Mouse (Mus musculus): ENCODE results near the gene Rrm2. TPM values are rescaled to one million over a fixed set of nuclear protein-coding genes. Genes with fewer than 3 reads are reported as not detected.
A peak's percentile ranks its signal among the peaks of the same experiment; 100 is the strongest.

The Rrm2 gene
- polyA plus RNA-seq, 1 experiment from 2014 or later, result 586 TPM

DNA sequence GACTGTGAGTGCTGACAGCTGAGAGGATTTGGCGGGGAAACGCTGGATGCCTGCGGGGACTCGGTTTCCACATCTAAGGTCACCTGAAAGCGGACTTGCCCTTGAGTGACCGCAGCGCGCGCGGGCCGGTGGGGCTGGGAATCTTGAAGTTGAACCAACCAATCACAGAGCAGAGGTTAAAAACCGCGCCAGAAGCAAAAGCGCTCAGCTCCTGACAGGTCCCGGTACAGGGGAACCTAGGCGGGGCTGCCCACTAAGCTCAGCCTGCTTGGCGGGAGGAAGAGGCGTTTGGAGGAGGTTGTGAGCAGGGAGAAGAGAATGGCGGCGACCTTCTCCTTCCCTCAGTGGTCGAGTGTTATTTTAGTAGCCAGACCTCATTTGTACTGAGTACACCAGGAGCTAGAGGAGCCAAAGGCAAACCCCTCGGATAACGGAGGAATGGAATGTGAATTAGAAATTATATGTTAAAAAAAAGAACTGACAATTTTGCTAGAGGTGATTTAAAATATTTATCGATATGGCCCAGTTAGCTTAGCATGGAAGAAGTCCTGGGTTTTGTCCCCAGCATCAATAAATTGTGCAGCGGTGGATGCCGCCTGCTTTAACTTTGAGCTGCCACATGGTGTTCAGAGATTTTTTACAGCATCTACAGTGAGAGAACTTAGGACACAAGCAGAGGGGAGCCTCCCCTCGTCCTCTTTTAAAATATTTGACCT lies 1.1 kb upstream of the Rrm2 start:
- DNase-seq (peak; percentile 85), ATAC-seq (ENCODE audit: low read depth) (peak; percentile 70)
- whole genome bisulfite sequencing (ENCODE audit: insufficient replicate concordance), result under 1% methylated on average over 27 of the region's 27 CpGs
- Histone ChIP-seq H3K4me1 (replicated peaks) (peaks cover 78% of the 10 kb centered on the region), H3K4me2 (peak overlapping the region; percentile 82), H3K36me3 (peaks cover 35% of the 10 kb centered on the region), H3K9ac (peak overlapping the region; percentile 88), H3K4me3 (replicated peaks) (peak overlapping the region; percentile 79), H3K9me3 (replicated peaks) (no peaks in the 10 kb centered on the region), H3K27ac (peak overlapping the region; percentile 92), H3K27me3 (no peaks in the 10 kb centered on the region)

- H3K36me3 ChIP-seq, result peaks cover 40% of the 10 kb centered on the region
- H3K4me2 ChIP-seq, result peak overlapping the region; percentile 82
- WGBS (ENCODE audit: insufficient replicate concordance), result under 1% methylated on average over 9 of the region's 9 CpGs
- peak overlapping the region; percentile 79 for H3K4me3 ChIP-seq (replicated peaks)
- H3K27ac ChIP-seq, result peak overlapping the region; percentile 92
- H3K27me3 ChIP-seq, result no peaks in the 10 kb centered on the region
- no peaks in the 10 kb centered on the region for H3K9me3 ChIP-seq (replicated peaks)
- ATAC-seq (ENCODE audit: low read depth), result no peak
- DNase-seq, result no peak
- peak overlapping the region; percentile 88 for H3K9ac ChIP-seq
- peaks cover 78% of the 10 kb centered on the region for H3K4me1 ChIP-seq (replicated peaks)
These were observed 600 bp upstream of the Rrm2 start for GRCm38 (mm10) chr12:24707480-24707802.

DNA sequence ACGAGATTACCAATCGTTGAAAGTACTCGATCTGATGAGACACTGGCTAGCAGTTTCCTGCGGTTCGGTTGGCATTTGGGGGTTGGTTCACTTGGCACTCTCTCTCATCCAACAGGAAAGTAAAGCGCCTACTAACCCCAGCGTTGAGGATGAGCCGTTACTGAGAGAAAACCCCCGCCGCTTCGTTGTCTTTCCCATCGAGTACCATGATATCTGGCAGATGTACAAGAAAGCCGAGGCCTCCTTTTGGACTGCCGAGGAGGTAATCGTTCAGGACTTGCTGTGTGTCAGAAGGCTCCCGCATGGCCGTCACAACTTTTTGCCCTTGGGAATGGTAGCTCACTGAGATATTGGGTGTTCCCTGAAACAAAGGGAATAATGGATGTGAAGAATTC lies 780 bp downstream of the Rrm2 start:
- Histone ChIP-seq H3K4me1 (replicated peaks) (peaks cover 78% of the 10 kb centered on the region), H3K4me3 (replicated peaks) (peak overlapping the region; percentile 79), H3K9me3 (replicated peaks) (no peaks in the 10 kb centered on the region), H3K27me3 (no peaks in the 10 kb centered on the region), H3K36me3 (peaks cover 53% of the 10 kb centered on the region), H3K27ac (peak overlapping the region; percentile 90), H3K9ac (peak overlapping the region; percentile 88), H3K4me2 (peak overlapping the region; percentile 82)
- DNase-seq, result no peak
- no peak for ATAC-seq (ENCODE audit: low read depth)
- WGBS (ENCODE audit: insufficient replicate concordance), result 1% methylated on average over 17 of the region's 17 CpGs

GRCm38 (mm10) chr12:24709409-24709808 lies 1.4 kb downstream of the Rrm2 start:
- Histone ChIP-seq H3K27ac (peak overlapping the region; percentile 90), H3K27me3 (no peaks in the 10 kb centered on the region), H3K4me3 (replicated peaks) (peak overlapping the region; percentile 79), H3K4me1 (replicated peaks) (peaks cover 76% of the 10 kb centered on the region), H3K9me3 (replicated peaks) (no peaks in the 10 kb centered on the region), H3K36me3 (peaks cover 56% of the 10 kb centered on the region), H3K4me2 (peak overlapping the region; percentile 82), H3K9ac (peak overlapping the region; percentile 88)
- no peak for DNase-seq
- 7% methylated on average over 6 of the region's 6 CpGs for WGBS (ENCODE audit: insufficient replicate concordance)
- no peak for ATAC-seq (ENCODE audit: low read depth)

DNA sequence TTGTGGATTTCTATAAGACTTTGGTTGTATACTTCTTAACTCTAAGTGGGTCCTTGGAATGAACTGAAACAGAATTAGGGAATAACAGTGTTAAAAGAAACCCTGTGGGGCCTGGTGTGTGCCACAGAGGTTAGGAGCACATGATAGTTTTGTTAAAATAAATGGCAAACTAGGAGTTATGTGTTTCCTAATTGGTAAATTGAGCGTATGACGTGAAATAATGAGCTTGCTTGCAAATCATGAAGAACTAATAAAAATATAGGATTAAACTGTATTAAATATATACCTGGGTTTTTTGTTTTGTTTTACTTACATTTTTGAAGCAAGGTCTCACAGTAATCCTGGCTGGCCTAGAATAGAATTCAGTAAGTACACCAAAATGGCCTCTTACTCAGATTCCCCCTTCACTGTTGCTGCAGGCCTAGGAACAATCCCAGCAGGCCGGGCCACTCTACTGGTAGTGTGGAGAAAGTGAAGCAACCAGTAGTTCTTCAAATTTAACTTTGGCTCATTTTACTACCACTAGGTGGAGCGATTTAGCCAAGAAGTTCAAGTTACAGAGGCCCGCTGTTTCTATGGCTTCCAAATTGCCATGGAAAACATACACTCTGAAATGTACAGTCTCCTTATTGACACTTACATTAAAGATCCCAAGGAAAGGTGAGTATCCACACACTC lies 1.9 kb downstream of the Rrm2 start:
- H3K27me3 ChIP-seq, result no peaks in the 10 kb centered on the region
- ATAC-seq (ENCODE audit: low read depth) (no peak), DNase-seq (peak; percentile 55)
- WGBS (ENCODE audit: insufficient replicate concordance), result 32% methylated on average over 5 of the region's 5 CpGs
- peak overlapping the region; percentile 79 for H3K4me3 ChIP-seq (replicated peaks)
- peak overlapping the region; percentile 82 for H3K4me2 ChIP-seq
- peaks cover 61% of the 10 kb centered on the region for H3K36me3 ChIP-seq
- peak overlapping the region; percentile 90 for H3K27ac ChIP-seq
- H3K9ac ChIP-seq, result peak overlapping the region; percentile 88
- H3K9me3 ChIP-seq (replicated peaks), result no peaks in the 10 kb centered on the region
- peaks cover 76% of the 10 kb centered on the region for H3K4me1 ChIP-seq (replicated peaks)

DNA sequence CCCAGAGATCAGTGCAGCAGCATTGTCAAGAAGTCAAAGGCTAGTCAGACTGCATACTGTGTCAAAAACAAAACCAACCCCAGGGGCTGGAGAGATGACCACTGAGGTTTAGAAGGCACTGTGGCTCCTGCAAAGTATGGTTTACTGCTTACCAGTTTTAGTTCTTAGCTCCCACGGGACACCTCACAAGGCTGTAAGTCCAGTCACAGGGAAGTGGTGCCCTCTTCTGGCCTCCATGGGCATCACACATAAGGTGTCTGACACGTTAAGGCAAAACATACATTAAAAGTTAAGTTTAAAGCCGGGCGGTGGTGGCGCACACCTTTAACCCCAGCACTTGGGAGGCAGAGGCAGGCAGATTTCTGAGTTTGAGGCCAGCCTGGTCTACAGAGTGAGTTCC lies 2.6 kb downstream of the Rrm2 start:
- WGBS (ENCODE audit: insufficient replicate concordance), result 58% methylated on average over 5 of the region's 5 CpGs
- Histone ChIP-seq H3K36me3 (peaks cover 65% of the 10 kb centered on the region), H3K27me3 (no peaks in the 10 kb centered on the region), H3K9ac (peak overlapping the region; percentile 88), H3K27ac (peak overlapping the region; percentile 90), H3K4me1 (replicated peaks) (peaks cover 76% of the 10 kb centered on the region), H3K9me3 (replicated peaks) (no peaks in the 10 kb centered on the region), H3K4me2 (peak overlapping the region; percentile 82), H3K4me3 (replicated peaks) (peak overlapping the region; percentile 79)
- no peak for ATAC-seq (ENCODE audit: low read depth)
- no peak for DNase-seq

- Histone ChIP-seq H3K9ac (peak overlapping the region; percentile 88), H3K4me2 (peak overlapping the region; percentile 82)
These were observed 4.4 kb downstream of the Rrm2 start for GRCm38 (mm10) chr12:24712396-24712795.

GRCm38 (mm10) chr12:24714579-24715255 lies 6.7 kb downstream of the Rrm2 start:
- peak overlapping the region; percentile 85 for H3K27ac ChIP-seq

More at GRCm38 (mm10) chr12:24712396-24712795, 4.4 kb downstream of the Rrm2 start:
- H3K36me3 ChIP-seq, result peaks cover 70% of the 10 kb centered on the region
- peak overlapping the region; percentile 79 for H3K4me3 ChIP-seq (replicated peaks)
- H3K27ac ChIP-seq, result peak overlapping the region; percentile 64
- ATAC-seq (ENCODE audit: low read depth), result no peak
- H3K9me3 ChIP-seq (replicated peaks), result no peaks in the 10 kb centered on the region
- 76% methylated on average over 8 of the region's 8 CpGs for WGBS (ENCODE audit: insufficient replicate concordance)
- no peaks in the 10 kb centered on the region for H3K27me3 ChIP-seq
- peaks cover 80% of the 10 kb centered on the region for H3K4me1 ChIP-seq (replicated peaks)
- no peak for DNase-seq

GRCm38 (mm10) chr12:24715268-24715896 lies 7.3 kb downstream of the Rrm2 start:
- Histone ChIP-seq H3K9ac (peak overlapping the region; percentile 38; the same call in 1 of the 2 replicates), H3K36me3 (peaks cover 53% of the 10 kb centered on the region), H3K4me1 (replicated peaks) (peaks cover 71% of the 10 kb centered on the region), H3K27me3 (no peaks in the 10 kb centered on the region), H3K4me3 (replicated peaks) (0 out of 2 replicates have a peak overlapping the region, but pooled peaks have one; percentile 2), H3K9me3 (replicated peaks) (no peaks in the 10 kb centered on the region), H3K27ac (peak overlapping the region; percentile 85), H3K4me2 (peak overlapping the region; percentile 43)
- DNase-seq (no peak), ATAC-seq (ENCODE audit: low read depth) (peak; percentile 92)
- 33% methylated on average over 2 of the region's 2 CpGs for WGBS (ENCODE audit: insufficient replicate concordance)

More at GRCm38 (mm10) chr12:24714579-24715255, 6.7 kb downstream of the Rrm2 start:
- H3K9me3 ChIP-seq (replicated peaks), result no peaks in the 10 kb centered on the region
- peak overlapping the region; percentile 43 for H3K4me2 ChIP-seq
- H3K9ac ChIP-seq, result peak overlapping the region; percentile 38
- peak overlapping the region; percentile 2; the same call in 1 of the 2 replicates for H3K4me3 ChIP-seq (replicated peaks)
- peaks cover 60% of the 10 kb centered on the region for H3K36me3 ChIP-seq
- DNase-seq, result no peak
- H3K4me1 ChIP-seq (replicated peaks), result peaks cover 77% of the 10 kb centered on the region
- WGBS (ENCODE audit: insufficient replicate concordance), result 46% methylated on average over 5 of the region's 5 CpGs
- peak; percentile 4 for ATAC-seq (ENCODE audit: low read depth)
- H3K27me3 ChIP-seq, result no peaks in the 10 kb centered on the region

DNA sequence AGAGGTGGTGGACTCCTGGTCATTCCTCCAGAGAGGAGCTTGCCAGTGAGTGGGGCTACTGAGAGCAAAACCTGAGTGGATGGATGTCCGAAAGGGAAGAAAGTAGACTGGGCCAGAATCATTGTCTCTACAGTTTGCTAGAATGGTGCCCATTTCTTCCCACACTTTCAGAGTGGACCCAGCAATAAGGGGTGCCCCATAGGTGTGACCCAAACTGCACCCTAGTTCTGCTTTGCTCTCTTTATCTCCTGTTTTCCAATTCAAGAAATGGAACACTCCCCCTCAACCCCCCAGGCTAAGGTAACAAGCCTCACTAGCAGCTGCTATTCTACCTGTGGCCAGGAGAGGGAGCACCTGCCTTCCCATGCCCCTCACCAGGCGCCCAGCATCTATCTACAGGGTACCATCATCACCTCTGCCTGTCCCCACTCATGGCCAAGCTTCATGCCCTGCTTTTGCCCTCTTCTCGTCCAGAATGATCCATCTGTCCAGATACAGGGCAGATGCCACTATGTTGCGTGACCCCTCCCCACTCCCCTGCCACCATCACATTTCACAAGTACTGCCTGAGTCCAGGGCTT lies 8.8 kb downstream of the Rrm2 start:
- H3K4me2 ChIP-seq, result no peak overlapping the region
- DNase-seq, result no peak
- no peaks in the 10 kb centered on the region for H3K9me3 ChIP-seq (replicated peaks)
- no peak overlapping the region for H3K4me3 ChIP-seq (replicated peaks)
- no peak for ATAC-seq (ENCODE audit: low read depth)
- WGBS (ENCODE audit: insufficient replicate concordance), result 45% methylated on average over 4 of the region's 4 CpGs
- H3K4me1 ChIP-seq (replicated peaks), result peaks cover 56% of the 10 kb centered on the region
- H3K36me3 ChIP-seq, result peaks cover 39% of the 10 kb centered on the region
- H3K9ac ChIP-seq, result peak overlapping the region; percentile 23; the same call in 1 of the 2 replicates
- peak overlapping the region; percentile 85 for H3K27ac ChIP-seq
- no peaks in the 10 kb centered on the region for H3K27me3 ChIP-seq
